Mouse (Mus musculus): ENCODE results near the gene Apoc2. TPM values are rescaled to one million over a fixed set of nuclear protein-coding genes. Genes with fewer than 3 reads are reported as not detected.

The Apoc2 gene
- total RNA-seq, 1 experiment: not detected

DNA sequence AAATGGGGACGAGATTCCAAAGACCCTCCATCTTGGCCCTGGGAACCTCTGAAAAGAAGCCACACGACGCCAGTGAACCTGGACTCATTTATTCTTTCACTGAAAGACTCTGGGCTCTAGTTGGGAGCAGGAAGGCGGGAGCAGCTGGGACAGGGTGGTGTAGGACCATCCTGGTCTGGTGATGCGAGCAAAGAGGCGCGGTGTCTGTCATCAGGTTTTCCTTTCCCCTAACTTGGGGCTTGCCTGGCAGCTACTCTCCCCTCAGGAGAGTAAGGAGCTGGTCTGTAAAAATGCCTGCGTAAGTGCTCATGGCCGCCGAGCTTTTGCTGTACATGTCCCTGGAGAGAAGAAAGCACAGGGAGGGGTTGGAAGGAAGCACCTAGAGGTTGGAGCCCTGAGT lies 6.2 kb downstream of the Apoc2 start:
- no peak overlapping the region; a peak in 1 of 4 replicates for H3K4me3 ChIP-seq (ENCODE audit: insufficient read depth in 1 of 2, low read depth in 1 of 2, low read length in 2 of 2, poor library complexity in 1 of 2, severe bottlenecking in 1 of 2)
- in situ Hi-C loops (cut with MboI; ENCODE audit: low sequenced_read_pairs in 2 of 2, unreplicated experiment in 2 of 2): no loop called here
- peaks cover 1 to 12% of the 10 kb centered on the region in 2 experiments; a peak in 3 of 4 replicates for H3K4me1 ChIP-seq (ENCODE audit: control insufficient read depth in 2 of 2, insufficient read depth in 2 of 2, low read length in 2 of 2, poor library complexity in 1 of 2)
- no peaks in the 10 kb centered on the region for H3K36me3 ChIP-seq (ENCODE audit: control insufficient read depth, insufficient read depth, low read length, poor library complexity, severe bottlenecking)
- peak overlapping the region; percentile 18; the same call in 1 of the 2 replicates for H3K9ac ChIP-seq (ENCODE audit: insufficient read depth, low read depth, low read length, poor library complexity, severe bottlenecking)
- H3K27ac ChIP-seq (ENCODE audit: insufficient read depth, low read depth, low read length, poor library complexity, severe bottlenecking): no peak overlapping the region
- no peaks in the 10 kb centered on the region for H3K9me3 ChIP-seq (ENCODE audit: control insufficient read depth, insufficient read depth, low read depth, low read length)
- no peak for DNase-seq (ENCODE audit: low read depth, low spot score)
- TF ChIP-seq ZNF384 (IDR thresholded peaks at IDR 0.05; ENCODE audit: low read depth, low read length) (no peak), MAFK (IDR thresholded peaks at IDR 0.05; ENCODE audit: insufficient read depth, low read depth, low read length) (no peak), ZC3H11A (IDR thresholded peaks at IDR 0.05; ENCODE audit: borderline replicate concordance, low read depth, low read length) (no peak)

- H3K9ac ChIP-seq (ENCODE audit: insufficient read depth, low read depth, low read length, poor library complexity, severe bottlenecking): peak overlapping the region; percentile 69; the same call in 1 of the 2 replicates
- peak overlapping the region; percentile 3; the same call in 1 of the 2 replicates for H3K27ac ChIP-seq (ENCODE audit: insufficient read depth, low read depth, low read length, poor library complexity, severe bottlenecking)
- H3K4me3 ChIP-seq (ENCODE audit: insufficient read depth in 1 of 2, low read depth in 1 of 2, low read length in 2 of 2, poor library complexity in 1 of 2, severe bottlenecking in 1 of 2): peak overlapping the region in 1 of 2 experiments; percentile 37; a peak in 1 of 4 replicates
- peaks cover 4 to 10% of the 10 kb centered on the region in 2 experiments for H3K4me1 ChIP-seq (ENCODE audit: control insufficient read depth in 2 of 2, insufficient read depth in 2 of 2, low read length in 2 of 2, poor library complexity in 1 of 2)
- H3K9me3 ChIP-seq (ENCODE audit: control insufficient read depth, insufficient read depth, low read depth, low read length): no peaks in the 10 kb centered on the region
- peak; percentile 64 for TF ChIP-seq ZC3H11A (IDR thresholded peaks at IDR 0.05; ENCODE audit: borderline replicate concordance, low read depth, low read length)
- TF ChIP-seq MAFK (IDR thresholded peaks at IDR 0.05; ENCODE audit: insufficient read depth, low read depth, low read length): no peak
- TF ChIP-seq HCFC1 (IDR thresholded peaks at IDR 0.05; ENCODE audit: borderline replicate concordance, insufficient read depth, low read length): 0 out of 2 replicates have a peak, but pooled peaks have one; percentile 14
- peak; percentile 92 for TF ChIP-seq ZNF384 (IDR thresholded peaks at IDR 0.05; ENCODE audit: low read depth, low read length)
- TF ChIP-seq CHD2 (IDR thresholded peaks at IDR 0.05; ENCODE audit: low read depth, low read length): no peak
- no peaks in the 10 kb centered on the region for H3K36me3 ChIP-seq (ENCODE audit: control insufficient read depth, insufficient read depth, low read length, poor library complexity, severe bottlenecking)
- peak; percentile 93 for DNase-seq (ENCODE audit: low read depth, low spot score)
- in situ Hi-C loops (cut with MboI; ENCODE audit: low sequenced_read_pairs in 2 of 2, unreplicated experiment in 2 of 2): no loop called here
Observed at GRCm38 (mm10) chr7:19668947-19669721, 8.6 kb downstream of the Apoc2 start.

DNA sequence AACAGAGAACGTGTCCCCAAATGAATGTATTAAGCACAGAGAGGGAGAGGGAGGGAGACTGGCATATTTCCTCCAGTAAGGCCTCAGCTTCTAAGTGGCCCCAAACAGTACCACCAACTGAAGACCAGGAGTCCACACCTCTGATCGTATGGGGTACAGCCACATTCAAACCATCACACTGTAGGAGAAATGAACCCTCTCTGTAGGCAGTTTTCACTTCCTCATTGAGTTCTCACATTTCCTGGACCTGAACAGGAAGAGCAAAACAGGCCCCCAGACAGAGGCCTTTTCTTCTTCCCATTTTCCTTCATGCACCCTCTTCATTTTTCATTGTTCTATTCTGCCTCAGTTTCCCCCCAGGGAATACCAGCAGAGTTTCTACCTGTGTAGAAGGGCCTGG lies 10.3 kb downstream of the Apoc2 start:
- no peak overlapping the region for H3K9ac ChIP-seq (ENCODE audit: insufficient read depth, low read depth, low read length, poor library complexity, severe bottlenecking)
- no peaks in the 10 kb centered on the region for H3K9me3 ChIP-seq (ENCODE audit: control insufficient read depth, insufficient read depth, low read depth, low read length)
- H3K4me1 ChIP-seq (ENCODE audit: control insufficient read depth in 2 of 2, insufficient read depth in 2 of 2, low read length in 2 of 2, poor library complexity in 1 of 2): peaks cover 6 to 8% of the 10 kb centered on the region in 2 experiments; a peak in 3 of 4 replicates
- in situ Hi-C loops (cut with MboI; ENCODE audit: low sequenced_read_pairs in 2 of 2, unreplicated experiment in 2 of 2): no loop called here
- H3K27ac ChIP-seq (ENCODE audit: insufficient read depth, low read depth, low read length, poor library complexity, severe bottlenecking): no peak overlapping the region
- DNase-seq (ENCODE audit: low read depth, low spot score): no peak
- peaks cover 4% of the 10 kb centered on the region; the same call in 1 of the 2 replicates for H3K36me3 ChIP-seq (ENCODE audit: control insufficient read depth, insufficient read depth, low read length, poor library complexity, severe bottlenecking)
- H3K4me3 ChIP-seq (ENCODE audit: insufficient read depth in 1 of 2, low read depth in 1 of 2, low read length in 2 of 2, poor library complexity in 1 of 2, severe bottlenecking in 1 of 2): no peak overlapping the region
- no peak for TF ChIP-seq MAFK (IDR thresholded peaks at IDR 0.05; ENCODE audit: insufficient read depth, low read depth, low read length)
- TF ChIP-seq CHD2 (IDR thresholded peaks at IDR 0.05; ENCODE audit: low read depth, low read length): no peak

DNA sequence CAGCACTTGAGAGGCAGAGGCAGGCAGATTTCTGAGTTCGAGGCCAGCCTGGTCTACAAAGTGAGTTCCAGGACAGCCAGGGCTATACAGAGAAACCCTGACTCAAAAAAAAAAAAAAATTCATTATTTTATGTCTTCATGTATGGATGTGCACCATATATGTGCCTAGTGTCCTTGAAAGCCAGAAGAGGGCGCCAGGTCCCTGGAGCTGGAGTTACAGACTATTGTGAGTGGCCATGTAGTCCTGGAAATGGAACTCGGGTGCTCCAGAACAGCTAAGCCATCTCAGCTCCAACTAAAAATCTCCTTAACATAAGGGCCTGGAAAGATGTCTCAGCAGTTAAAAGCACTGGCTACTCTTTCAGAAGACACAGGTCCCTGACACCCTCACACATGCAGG lies 11.0 kb downstream of the Apoc2 start:
- peaks cover 8% of the 10 kb centered on the region; the same call in 1 of the 2 replicates for H3K36me3 ChIP-seq (ENCODE audit: control insufficient read depth, insufficient read depth, low read length, poor library complexity, severe bottlenecking)
- in situ Hi-C loops (cut with MboI; ENCODE audit: low sequenced_read_pairs in 2 of 2, unreplicated experiment in 2 of 2): no loop called here

More for the DNA sequence above, 11.0 kb downstream of the Apoc2 start:
- Histone ChIP-seq H3K4me3 (ENCODE audit: insufficient read depth in 1 of 2, low read depth in 1 of 2, low read length in 2 of 2, poor library complexity in 1 of 2, severe bottlenecking in 1 of 2) (no peak overlapping the region), H3K4me1 (ENCODE audit: control insufficient read depth in 2 of 2, insufficient read depth in 2 of 2, low read length in 2 of 2, poor library complexity in 1 of 2) (peaks cover 6 to 8% of the 10 kb centered on the region in 2 experiments; a peak in 3 of 4 replicates), H3K9me3 (ENCODE audit: control insufficient read depth, insufficient read depth, low read depth, low read length) (no peaks in the 10 kb centered on the region), H3K27ac (ENCODE audit: insufficient read depth, low read depth, low read length, poor library complexity, severe bottlenecking) (no peak overlapping the region), H3K9ac (ENCODE audit: insufficient read depth, low read depth, low read length, poor library complexity, severe bottlenecking) (no peak overlapping the region)
- DNase-seq (ENCODE audit: low read depth, low spot score): no peak
- TF ChIP-seq ZNF384 (IDR thresholded peaks at IDR 0.05; ENCODE audit: low read depth, low read length) (0 out of 2 replicates have a peak, but pooled peaks have one; percentile 35), MAFK (IDR thresholded peaks at IDR 0.05; ENCODE audit: insufficient read depth, low read depth, low read length) (no peak), ZC3H11A (IDR thresholded peaks at IDR 0.05; ENCODE audit: borderline replicate concordance, low read depth, low read length) (no peak)

All from ES-E14 (cell line).